Mouse (Mus musculus): ENCODE measurements around the gene Gabra5.

The Gabra5 gene

GRCm38 (mm10) chr7:57386517-57387340, 123.1 kb downstream of the Gabra5 start, which contains the start of gene Gabrg3:
TSS of gene Gabrg3 (minus strand) at chr7:57387188.
- peak; percentile 32 to 52 for DNase-seq (ENCODE audit: low spot score in 2 of 2)

GRCm38 (mm10) chr7:57384112-57384511, 125.7 kb downstream of the Gabra5 start:
- DNase-seq (ENCODE audit: low spot score in 2 of 2), result peak; percentile 51 to 58

- DNase-seq (ENCODE audit: low spot score in 2 of 2), result no peak
These were observed 143.9 kb downstream of the Gabra5 start for GRCm38 (mm10) chr7:57366013-57366390.

GRCm38 (mm10) chr7:57365134-57366012, 144.5 kb downstream of the Gabra5 start:
- no peak for DNase-seq (ENCODE audit: low spot score in 2 of 2)

GRCm38 (mm10) chr7:57363812-57364211, 146.0 kb downstream of the Gabra5 start:
- peak in 1 of 2 experiments; percentile 19 for DNase-seq (ENCODE audit: low spot score in 2 of 2)

- no peak for DNase-seq (ENCODE audit: low spot score in 2 of 2)
These were observed 151.9 kb downstream of the Gabra5 start for GRCm38 (mm10) chr7:57357871-57358540.

All from right cerebral cortex, adult 2 months (tissue).